Mouse (Mus musculus): ENCODE data around the gene Ttyh3. TPM values are rescaled to one million over a fixed set of nuclear protein-coding genes. Genes with fewer than 3 reads are reported as not detected.

Ttyh3 gene
- total RNA-seq, 1 experiment, result 18.6 TPM

DNA sequence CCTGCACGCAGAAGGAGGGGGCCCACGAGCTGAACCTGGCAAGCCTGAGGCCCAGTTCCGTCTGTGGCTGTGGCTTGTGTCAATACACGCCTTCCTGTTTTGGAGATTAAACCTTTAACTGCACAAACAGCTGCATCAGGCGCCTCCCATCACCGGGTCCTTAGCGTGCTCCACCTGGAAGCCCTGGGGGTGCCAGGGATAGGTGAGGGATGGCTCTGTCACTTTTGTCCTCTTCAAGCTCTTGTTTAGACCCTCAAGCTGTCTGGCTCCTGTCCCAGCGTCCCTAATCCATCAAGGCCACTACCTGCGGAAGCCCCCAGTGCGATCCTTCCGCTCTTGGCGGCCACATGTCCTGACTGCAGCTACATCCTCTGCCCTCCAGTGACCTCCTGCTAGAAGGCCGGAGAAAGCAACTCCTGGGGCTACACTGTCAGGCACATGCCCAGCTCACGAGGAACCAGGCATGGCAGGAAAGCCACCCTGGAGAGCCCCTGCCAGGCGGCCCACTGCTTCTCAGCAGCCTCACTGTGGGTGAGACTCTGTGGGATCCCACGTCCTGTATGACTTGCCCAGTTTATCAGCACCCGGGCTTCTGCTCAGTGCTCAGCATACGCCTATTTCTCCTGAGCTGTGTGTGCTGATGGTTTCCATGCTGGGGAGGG is 51.8 kb downstream of the Ttyh3 start:
- in situ Hi-C loops (cut with MboI; ENCODE audit: low sequenced_read_pairs in 2 of 2, unreplicated experiment in 2 of 2), result no loop called here
- DNase-seq (ENCODE audit: low read depth, low spot score), result no peak
- H3K9me3 ChIP-seq (ENCODE audit: control insufficient read depth, insufficient read depth, low read depth, low read length), result no peaks in the 10 kb centered on the region
- H3K36me3 ChIP-seq (ENCODE audit: control insufficient read depth, insufficient read depth, low read length, poor library complexity, severe bottlenecking), result no peaks in the 10 kb centered on the region
- TF ChIP-seq CHD2 (IDR thresholded peaks at IDR 0.05; ENCODE audit: low read depth, low read length) (no peak), ZNF384 (IDR thresholded peaks at IDR 0.05; ENCODE audit: low read depth, low read length) (no peak), HCFC1 (IDR thresholded peaks at IDR 0.05; ENCODE audit: borderline replicate concordance, insufficient read depth, low read length) (no peak), ZC3H11A (IDR thresholded peaks at IDR 0.05; ENCODE audit: borderline replicate concordance, low read depth, low read length) (no peak), MAFK (IDR thresholded peaks at IDR 0.05; ENCODE audit: insufficient read depth, low read depth, low read length) (no peak)
- no peaks in the 10 kb centered on the region for H3K4me1 ChIP-seq (ENCODE audit: control insufficient read depth in 2 of 2, insufficient read depth in 2 of 2, low read length in 2 of 2, poor library complexity in 1 of 2)
- no peak overlapping the region for H3K9ac ChIP-seq (ENCODE audit: insufficient read depth, low read depth, low read length, poor library complexity, severe bottlenecking)
- H3K27ac ChIP-seq (ENCODE audit: insufficient read depth, low read depth, low read length, poor library complexity, severe bottlenecking), result no peak overlapping the region
- no peak overlapping the region for H3K4me3 ChIP-seq (ENCODE audit: insufficient read depth in 1 of 2, low read depth in 1 of 2, low read length in 2 of 2, poor library complexity in 1 of 2, severe bottlenecking in 1 of 2)

DNA sequence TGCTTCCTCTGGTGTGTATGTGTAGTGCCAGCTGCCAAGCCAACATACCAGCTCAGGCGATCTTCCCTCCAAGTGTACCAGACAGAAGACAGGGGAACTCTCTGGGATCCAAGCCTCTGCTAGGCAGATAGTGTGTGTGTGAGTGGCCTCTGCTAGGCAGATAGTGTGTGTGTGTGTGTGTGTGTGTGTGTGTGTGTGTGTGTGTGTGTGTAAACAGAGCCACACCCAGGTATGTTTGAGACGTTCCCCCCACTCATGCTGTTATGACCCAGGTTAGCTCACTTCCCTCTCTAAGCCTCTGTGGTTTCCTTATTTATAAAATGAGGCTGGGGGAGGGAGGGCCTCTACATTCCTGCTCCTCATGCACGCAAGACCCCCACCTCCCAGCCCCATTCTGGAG is 52.4 kb downstream of the Ttyh3 start:
- in situ Hi-C loops (cut with MboI; ENCODE audit: low sequenced_read_pairs in 2 of 2, unreplicated experiment in 2 of 2), result no loop called here
- Histone ChIP-seq H3K4me3 (ENCODE audit: insufficient read depth in 1 of 2, low read depth in 1 of 2, low read length in 2 of 2, poor library complexity in 1 of 2, severe bottlenecking in 1 of 2) (no peak overlapping the region), H3K27ac (ENCODE audit: insufficient read depth, low read depth, low read length, poor library complexity, severe bottlenecking) (no peak overlapping the region), H3K36me3 (ENCODE audit: control insufficient read depth, insufficient read depth, low read length, poor library complexity, severe bottlenecking) (no peaks in the 10 kb centered on the region), H3K9me3 (ENCODE audit: control insufficient read depth, insufficient read depth, low read depth, low read length) (no peaks in the 10 kb centered on the region), H3K4me1 (ENCODE audit: control insufficient read depth in 2 of 2, insufficient read depth in 2 of 2, low read length in 2 of 2, poor library complexity in 1 of 2) (no peaks in the 10 kb centered on the region), H3K9ac (ENCODE audit: insufficient read depth, low read depth, low read length, poor library complexity, severe bottlenecking) (no peak overlapping the region)
- DNase-seq (ENCODE audit: low read depth, low spot score), result no peak
- TF ChIP-seq MAFK (IDR thresholded peaks at IDR 0.05; ENCODE audit: insufficient read depth, low read depth, low read length) (no peak), ZNF384 (IDR thresholded peaks at IDR 0.05; ENCODE audit: low read depth, low read length) (no peak), ZC3H11A (IDR thresholded peaks at IDR 0.05; ENCODE audit: borderline replicate concordance, low read depth, low read length) (no peak), CHD2 (IDR thresholded peaks at IDR 0.05; ENCODE audit: low read depth, low read length) (no peak), HCFC1 (IDR thresholded peaks at IDR 0.05; ENCODE audit: borderline replicate concordance, insufficient read depth, low read length) (no peak)

DNA sequence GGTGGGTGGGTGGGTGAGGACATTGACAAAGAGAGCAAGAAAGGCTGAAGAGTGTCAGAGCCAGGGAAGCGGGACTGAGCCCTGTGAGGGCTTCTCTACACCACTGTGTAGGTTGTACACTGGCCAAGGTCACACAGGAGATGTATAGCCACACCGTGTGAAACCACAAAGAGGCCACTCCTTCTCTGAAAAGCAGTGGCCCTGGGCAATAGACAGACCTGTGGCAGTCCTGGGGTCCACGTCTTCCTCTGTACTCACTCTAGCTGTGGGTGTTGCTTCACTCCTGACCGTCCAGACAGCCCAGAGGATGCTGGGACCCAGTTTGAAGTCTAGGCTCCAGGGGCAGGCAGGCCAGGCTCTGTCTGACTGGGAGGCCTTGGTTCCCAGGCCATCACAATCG is 54.0 kb downstream of the Ttyh3 start:
- no peak overlapping the region for H3K27ac ChIP-seq (ENCODE audit: insufficient read depth, low read depth, low read length, poor library complexity, severe bottlenecking)

DNA sequence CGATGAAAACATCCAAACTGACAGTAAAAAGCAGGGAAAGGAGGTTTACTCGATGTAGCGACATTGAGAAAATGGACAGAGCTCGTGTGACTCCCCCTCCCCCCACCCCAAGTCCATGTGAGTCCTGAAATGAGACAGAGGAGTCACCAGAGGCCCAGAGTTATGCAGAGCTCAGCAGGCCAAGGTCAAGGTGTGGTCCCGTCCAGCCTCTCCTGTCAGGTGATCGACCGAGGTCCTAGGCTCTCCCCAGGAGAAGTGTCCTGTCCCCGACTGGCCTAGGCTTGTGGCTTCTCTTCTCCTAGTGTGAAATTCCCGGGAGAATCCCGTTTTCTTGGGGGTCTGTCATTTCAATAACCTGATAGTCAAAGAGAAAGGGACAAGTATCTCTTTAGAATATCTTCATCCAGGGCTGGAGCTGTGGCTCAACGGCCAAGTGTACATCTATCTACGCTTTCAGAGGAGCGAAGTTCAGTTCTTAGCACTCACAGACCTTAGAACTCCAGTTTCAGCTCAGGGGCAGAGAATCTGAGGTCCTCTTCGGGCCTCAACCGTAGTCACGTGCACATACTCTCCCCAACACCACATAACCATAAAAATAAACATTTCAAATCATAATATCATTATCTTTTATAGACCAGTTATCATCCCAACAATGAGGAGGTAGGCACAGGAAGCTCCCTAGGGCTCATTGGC is 59.6 kb downstream of the Ttyh3 start:
- in situ Hi-C loops (cut with MboI; ENCODE audit: low sequenced_read_pairs in 2 of 2, unreplicated experiment in 2 of 2), result no loop called here
- Histone ChIP-seq H3K4me3 (ENCODE audit: insufficient read depth in 1 of 2, low read depth in 1 of 2, low read length in 2 of 2, poor library complexity in 1 of 2, severe bottlenecking in 1 of 2) (no peak overlapping the region), H3K9ac (ENCODE audit: insufficient read depth, low read depth, low read length, poor library complexity, severe bottlenecking) (no peak overlapping the region), H3K9me3 (ENCODE audit: control insufficient read depth, insufficient read depth, low read depth, low read length) (no peaks in the 10 kb centered on the region), H3K4me1 (ENCODE audit: control insufficient read depth in 2 of 2, insufficient read depth in 2 of 2, low read length in 2 of 2, poor library complexity in 1 of 2) (peaks cover 0 to 6% of the 10 kb centered on the region in 2 experiments; a peak in 1 of 4 replicates), H3K27ac (ENCODE audit: insufficient read depth, low read depth, low read length, poor library complexity, severe bottlenecking) (no peak overlapping the region), H3K36me3 (ENCODE audit: control insufficient read depth, insufficient read depth, low read length, poor library complexity, severe bottlenecking) (no peaks in the 10 kb centered on the region)
- DNase-seq (ENCODE audit: low read depth, low spot score), result no peak
- TF ChIP-seq CHD2 (IDR thresholded peaks at IDR 0.05; ENCODE audit: low read depth, low read length) (no peak), MAFK (IDR thresholded peaks at IDR 0.05; ENCODE audit: insufficient read depth, low read depth, low read length) (no peak), ZC3H11A (IDR thresholded peaks at IDR 0.05; ENCODE audit: borderline replicate concordance, low read depth, low read length) (no peak), HCFC1 (IDR thresholded peaks at IDR 0.05; ENCODE audit: borderline replicate concordance, insufficient read depth, low read length) (no peak), ZNF384 (IDR thresholded peaks at IDR 0.05; ENCODE audit: low read depth, low read length) (no peak)

More for the DNA sequence above, 54.0 kb downstream of the Ttyh3 start:
- Histone ChIP-seq H3K36me3 (ENCODE audit: control insufficient read depth, insufficient read depth, low read length, poor library complexity, severe bottlenecking) (no peaks in the 10 kb centered on the region), H3K4me1 (ENCODE audit: control insufficient read depth in 2 of 2, insufficient read depth in 2 of 2, low read length in 2 of 2, poor library complexity in 1 of 2) (no peaks in the 10 kb centered on the region), H3K9me3 (ENCODE audit: control insufficient read depth, insufficient read depth, low read depth, low read length) (no peaks in the 10 kb centered on the region), H3K9ac (ENCODE audit: insufficient read depth, low read depth, low read length, poor library complexity, severe bottlenecking) (no peak overlapping the region), H3K4me3 (ENCODE audit: insufficient read depth in 1 of 2, low read depth in 1 of 2, low read length in 2 of 2, poor library complexity in 1 of 2, severe bottlenecking in 1 of 2) (no peak overlapping the region)
- in situ Hi-C loops (cut with MboI; ENCODE audit: low sequenced_read_pairs in 2 of 2, unreplicated experiment in 2 of 2), result no loop called here
- TF ChIP-seq ZNF384 (IDR thresholded peaks at IDR 0.05; ENCODE audit: low read depth, low read length) (no peak), MAFK (IDR thresholded peaks at IDR 0.05; ENCODE audit: insufficient read depth, low read depth, low read length) (no peak), HCFC1 (IDR thresholded peaks at IDR 0.05; ENCODE audit: borderline replicate concordance, insufficient read depth, low read length) (no peak), ZC3H11A (IDR thresholded peaks at IDR 0.05; ENCODE audit: borderline replicate concordance, low read depth, low read length) (no peak), CHD2 (IDR thresholded peaks at IDR 0.05; ENCODE audit: low read depth, low read length) (no peak)
- no peak for DNase-seq (ENCODE audit: low read depth, low spot score)
